Mouse (Mus musculus): ENCODE measurements around the gene Olfr653. TPM values are rescaled to one million over a fixed set of nuclear protein-coding genes. Genes with fewer than 3 reads are reported as not detected.

The Olfr653 gene
- polyA plus RNA-seq, 1 experiment from 2014 or later = not detected

DNA sequence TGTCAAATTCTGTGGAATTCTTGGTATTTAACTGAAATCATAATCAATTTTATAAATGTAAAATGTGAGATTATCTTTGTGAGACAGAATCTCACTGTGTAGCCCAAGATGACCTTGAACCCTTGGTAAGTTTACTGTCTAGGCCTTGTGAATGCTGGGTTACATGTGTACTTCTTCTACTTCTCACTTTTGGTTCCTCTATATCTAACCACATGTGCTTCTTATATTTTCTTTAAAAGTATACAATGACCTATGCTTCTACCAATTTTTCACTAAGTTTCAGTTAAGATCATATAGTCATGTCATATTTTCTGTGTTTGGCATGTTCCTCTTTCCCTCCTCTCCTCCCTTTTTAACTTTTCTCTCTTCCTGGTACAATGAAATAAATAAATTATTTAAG lies 27.6 kb downstream of the Olfr653 start:
- Histone ChIP-seq H3K27ac (ENCODE audit: low read length) (no peak overlapping the region), H3K36me3 (ENCODE audit: control insufficient read depth, insufficient read depth, low read length) (no peaks in the 10 kb centered on the region), H3K9ac (ENCODE audit: low read depth, low read length) (no peak overlapping the region), H3K4me3 (ENCODE audit: low read length) (no peak overlapping the region), H3K4me1 (ENCODE audit: control insufficient read depth, insufficient read depth, low read length) (no peaks in the 10 kb centered on the region), H3K27me3 (replicated peaks; ENCODE audit: control insufficient read depth, insufficient read depth, low read length) (no peaks in the 10 kb centered on the region), H3K4me2 (ENCODE audit: low read depth, low read length) (no peak overlapping the region), H3K9me3 (ENCODE audit: control insufficient read depth, low read length) (no peaks in the 10 kb centered on the region)
- no peak for ATAC-seq

DNA sequence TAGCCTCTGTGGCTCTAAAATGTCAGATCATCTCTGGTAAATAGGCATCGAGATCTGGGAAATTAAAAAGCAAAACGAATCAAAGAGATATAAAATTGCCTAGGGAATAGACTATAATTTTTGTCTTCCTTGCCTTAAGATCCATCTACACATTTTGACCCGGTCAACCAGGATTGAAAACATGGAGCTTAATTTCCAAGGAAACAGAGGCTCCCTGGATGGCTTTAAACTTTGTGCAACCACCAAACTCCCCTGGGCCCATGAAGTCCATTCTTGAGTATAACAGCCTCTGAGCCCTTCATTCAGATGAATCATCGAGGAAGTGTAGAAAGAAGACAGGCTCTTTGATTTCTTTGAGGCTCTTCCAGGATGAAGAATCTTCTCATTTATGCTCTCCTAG lies 36.5 kb downstream of the Olfr653 start, which contains the start of gene Olfr656:
Gene Olfr656, plus strand, starts transcription at position 301 of the 400 bp plus-strand sequence.
- H3K9me3 ChIP-seq (ENCODE audit: control insufficient read depth, low read length) = no peaks in the 10 kb centered on the region
- H3K36me3 ChIP-seq (ENCODE audit: control insufficient read depth, insufficient read depth, low read length) = no peaks in the 10 kb centered on the region
- H3K4me3 ChIP-seq (ENCODE audit: low read length) = no peak within 1 kb of the TSS
- no peak within 1 kb of the TSS for H3K4me2 ChIP-seq (ENCODE audit: low read depth, low read length)
- no peak within 1 kb of the TSS for H3K27ac ChIP-seq (ENCODE audit: low read length)
- no peak within 1 kb of the TSS for H3K9ac ChIP-seq (ENCODE audit: low read depth, low read length)
- no peaks in the 10 kb centered on the region for H3K4me1 ChIP-seq (ENCODE audit: control insufficient read depth, insufficient read depth, low read length)
- no peak for ATAC-seq
- 78% methylated on average over 4 of the region's 4 CpGs for WGBS
- no peaks in the 10 kb centered on the region for H3K27me3 ChIP-seq (replicated peaks; ENCODE audit: control insufficient read depth, insufficient read depth, low read length)

DNA sequence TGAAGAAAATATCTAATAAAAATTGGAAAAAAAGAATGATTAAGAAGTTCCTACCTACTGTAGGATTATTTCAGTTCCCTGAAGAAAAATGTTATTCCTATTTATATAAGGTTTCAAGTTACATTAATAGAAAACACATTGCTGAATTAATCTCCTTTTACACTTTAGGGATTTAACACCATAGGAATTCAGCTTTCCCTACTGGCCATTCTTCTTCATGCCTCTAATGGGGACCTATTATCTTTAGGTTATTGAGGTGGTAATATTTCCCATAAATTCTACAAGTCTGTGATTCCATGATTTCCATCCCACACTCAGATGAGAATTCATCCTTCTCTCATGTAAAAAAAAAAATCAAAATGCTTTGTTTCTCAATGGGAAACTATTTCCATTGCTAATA lies 47.4 kb downstream of the Olfr653 start, which contains the start of gene Olfr657:
Gene Olfr657, plus strand, starts transcription at position 301 of the 400 bp plus-strand sequence.
- H3K4me3 ChIP-seq (ENCODE audit: low read length) = no peak within 1 kb of the TSS
- ATAC-seq = no peak
- H3K4me1 ChIP-seq (ENCODE audit: control insufficient read depth, insufficient read depth, low read length) = no peaks in the 10 kb centered on the region
- no peaks in the 10 kb centered on the region for H3K36me3 ChIP-seq (ENCODE audit: control insufficient read depth, insufficient read depth, low read length)
- H3K27ac ChIP-seq (ENCODE audit: low read length) = no peak within 1 kb of the TSS
- H3K27me3 ChIP-seq (replicated peaks; ENCODE audit: control insufficient read depth, insufficient read depth, low read length) = no peaks in the 10 kb centered on the region
- H3K9me3 ChIP-seq (ENCODE audit: control insufficient read depth, low read length) = no peaks in the 10 kb centered on the region
- no peak within 1 kb of the TSS for H3K4me2 ChIP-seq (ENCODE audit: low read depth, low read length)
- no peak within 1 kb of the TSS for H3K9ac ChIP-seq (ENCODE audit: low read depth, low read length)

Other genes with a start within 250 kb of the Olfr653 start
- gene Trim34b, start 247.8 kb upstream of the Olfr653 start, polyA plus RNA-seq (2015; fragmentation: Nextera tagmentation; extraction: Ambion mirVana) = 0.13 TPM in 1 of 2 replicates, not detected in the other
- 1.9 and 2.5 TPM in 2 replicates for gene Trim12c, start 224.0 kb upstream of the Olfr653 start, polyA plus RNA-seq (2015; fragmentation: Nextera tagmentation; extraction: Ambion mirVana)
- gene Trim30b, start 207.4 kb upstream of the Olfr653 start, polyA plus RNA-seq (2015; fragmentation: Nextera tagmentation; extraction: Ambion mirVana) = 0.06 and 0.20 TPM in 2 replicates
- gene Trim30c, start 176.5 kb upstream of the Olfr653 start, polyA plus RNA-seq (2015; fragmentation: Nextera tagmentation; extraction: Ambion mirVana) = 0.31 and 0.34 TPM in 2 replicates
- 1.2 TPM in 2 replicates for gene Trim30a, start 112.1 kb upstream of the Olfr653 start, polyA plus RNA-seq (2015; fragmentation: Nextera tagmentation; extraction: Ambion mirVana)
- 0.88 and 0.93 TPM in 2 replicates for gene Trim30d, start 69.5 kb upstream of the Olfr653 start, polyA plus RNA-seq (2015; fragmentation: Nextera tagmentation; extraction: Ambion mirVana)
- gene Olfr651, start 27.2 kb upstream of the Olfr653 start, polyA plus RNA-seq (2015; fragmentation: Nextera tagmentation; extraction: Ambion mirVana) = not detected in 2 replicates
- not detected in 2 replicates for gene Olfr652, start 16.4 kb upstream of the Olfr653 start, polyA plus RNA-seq (2015; fragmentation: Nextera tagmentation; extraction: Ambion mirVana)
- gene Olfr654, start 9.7 kb downstream of the Olfr653 start, polyA plus RNA-seq (2015; fragmentation: Nextera tagmentation; extraction: Ambion mirVana) = not detected in 2 replicates
- gene Olfr655, start 24.5 kb downstream of the Olfr653 start, polyA plus RNA-seq (2015; fragmentation: Nextera tagmentation; extraction: Ambion mirVana) = not detected in 2 replicates
- not detected in 2 replicates for gene Olfr656, start 36.6 kb downstream of the Olfr653 start, polyA plus RNA-seq (2015; fragmentation: Nextera tagmentation; extraction: Ambion mirVana)
- not detected in 2 replicates for gene Olfr657, start 47.5 kb downstream of the Olfr653 start, polyA plus RNA-seq (2015; fragmentation: Nextera tagmentation; extraction: Ambion mirVana)
- gene Olfr658, start 70.0 kb downstream of the Olfr653 start, polyA plus RNA-seq (2015; fragmentation: Nextera tagmentation; extraction: Ambion mirVana) = not detected in 2 replicates
- not detected in 2 replicates for gene Olfr659, start 89.4 kb downstream of the Olfr653 start, polyA plus RNA-seq (2015; fragmentation: Nextera tagmentation; extraction: Ambion mirVana)
- gene Olfr661, start 109.2 kb downstream of the Olfr653 start, polyA plus RNA-seq (2015; fragmentation: Nextera tagmentation; extraction: Ambion mirVana) = not detected in 2 replicates
- not detected in 2 replicates for gene Usp17le, start 200.2 kb downstream of the Olfr653 start, polyA plus RNA-seq (2015; fragmentation: Nextera tagmentation; extraction: Ambion mirVana)